Mouse (Mus musculus): Measurements from ENCODE around the gene Fam185a. TPM values are rescaled to one million over a fixed set of nuclear protein-coding genes. Genes with fewer than 3 reads are reported as not detected.

Fam185a gene
- polyA plus RNA-seq, 1 experiment: 2.6 TPM

DNA sequence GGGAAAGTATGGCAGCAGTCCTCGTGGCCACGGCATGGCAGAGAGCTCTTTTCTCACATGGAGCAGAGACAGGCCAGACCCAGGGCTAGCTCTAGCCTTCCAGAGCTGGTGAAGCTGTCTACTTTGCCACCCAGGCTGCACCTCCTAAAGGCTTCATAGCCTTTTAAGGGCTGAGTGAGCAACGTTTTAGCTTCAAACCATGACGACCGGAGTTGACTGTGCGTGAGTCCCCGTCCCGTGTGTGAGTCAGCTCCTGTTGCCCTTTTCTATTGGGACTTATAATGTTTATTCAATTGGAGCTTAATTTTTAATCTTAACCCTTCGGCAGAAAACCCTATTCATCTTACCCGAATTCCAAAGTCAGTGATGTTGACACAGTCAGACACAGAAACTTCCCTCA is 75.4 kb downstream of the Fam185a start:
- no peaks in the 10 kb centered on the region for H3K4me1 ChIP-seq (ENCODE audit: control insufficient read depth, insufficient read depth, low read length)
- H3K27me3 ChIP-seq (replicated peaks; ENCODE audit: control insufficient read depth, insufficient read depth, low read length): no peaks in the 10 kb centered on the region
- no peaks in the 10 kb centered on the region for H3K36me3 ChIP-seq (ENCODE audit: control insufficient read depth, insufficient read depth, low read length)
- no peak overlapping the region for H3K4me3 ChIP-seq (ENCODE audit: insufficient read depth, low read depth, low read length)
- TF ChIP-seq POLR2A (IDR thresholded peaks at IDR 0.05; ENCODE audit: low read depth, low read length): no peak
- no peak for TF ChIP-seq CTCF (conservative IDR thresholded peaks at IDR 0.05; ENCODE audit: insufficient read depth, insufficient read length, low read depth, low read length)
- 53% methylated on average over 10 of the region's 10 CpGs for WGBS
- DNase-seq: no peak
- no peak overlapping the region for H3K27ac ChIP-seq (ENCODE audit: insufficient read depth, low read depth, low read length)

- no peaks in the 10 kb centered on the region for H3K27me3 ChIP-seq (replicated peaks; ENCODE audit: control insufficient read depth, insufficient read depth, low read length)
- no peak overlapping the region for H3K27ac ChIP-seq (ENCODE audit: insufficient read depth, low read depth, low read length)
- no peaks in the 10 kb centered on the region for H3K36me3 ChIP-seq (ENCODE audit: control insufficient read depth, insufficient read depth, low read length)
- no peak for DNase-seq
- TF ChIP-seq CTCF (conservative IDR thresholded peaks at IDR 0.05; ENCODE audit: insufficient read depth, insufficient read length, low read depth, low read length) (no peak), POLR2A (IDR thresholded peaks at IDR 0.05; ENCODE audit: low read depth, low read length) (no peak)
- no peaks in the 10 kb centered on the region for H3K4me1 ChIP-seq (ENCODE audit: control insufficient read depth, insufficient read depth, low read length)
- 83% methylated on average over 2 of the region's 2 CpGs for WGBS
- H3K4me3 ChIP-seq (ENCODE audit: insufficient read depth, low read depth, low read length): no peak overlapping the region
These were observed 76.2 kb downstream of the Fam185a start for GRCm38 (mm10) chr5:21500941-21501340.

DNA sequence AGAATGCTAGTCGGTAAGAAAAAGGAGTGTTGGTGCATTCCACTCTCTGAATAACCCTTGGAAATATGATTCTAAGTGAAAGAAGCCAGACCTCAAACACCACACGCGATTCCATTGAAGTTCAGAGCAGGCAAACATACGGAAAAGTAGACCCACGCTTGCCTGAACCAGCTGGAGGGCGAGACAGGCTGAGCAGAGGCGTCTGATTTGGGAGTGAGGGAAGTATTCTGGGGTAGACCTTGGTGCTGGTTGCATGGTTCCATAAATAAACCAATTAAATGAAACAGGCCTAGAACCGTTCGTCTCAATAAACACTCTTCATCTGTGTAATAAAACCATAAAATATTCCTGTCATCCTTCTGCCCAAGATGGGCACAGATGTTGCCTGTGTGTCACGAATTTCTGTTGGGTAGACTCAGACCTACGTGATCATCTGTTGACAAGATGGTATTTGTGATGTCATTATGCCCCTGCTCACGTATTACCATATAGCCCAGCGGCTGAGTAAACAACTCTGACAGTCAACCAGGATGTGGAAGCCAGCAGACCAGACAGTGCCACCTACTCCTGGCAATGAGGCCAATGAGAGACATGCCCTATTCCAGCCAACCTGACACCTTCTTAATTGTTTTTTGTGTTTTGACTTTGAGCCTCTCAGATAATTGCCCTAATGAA is 78.3 kb downstream of the Fam185a start:
- Histone ChIP-seq H3K4me3 (ENCODE audit: insufficient read depth, low read depth, low read length) (no peak overlapping the region), H3K36me3 (ENCODE audit: control insufficient read depth, insufficient read depth, low read length) (no peaks in the 10 kb centered on the region), H3K27me3 (replicated peaks; ENCODE audit: control insufficient read depth, insufficient read depth, low read length) (no peaks in the 10 kb centered on the region), H3K27ac (ENCODE audit: insufficient read depth, low read depth, low read length) (no peak overlapping the region), H3K4me1 (ENCODE audit: control insufficient read depth, insufficient read depth, low read length) (no peaks in the 10 kb centered on the region)
- WGBS: 77% methylated on average over 13 of the region's 13 CpGs
- DNase-seq: no peak
- TF ChIP-seq CTCF (conservative IDR thresholded peaks at IDR 0.05; ENCODE audit: insufficient read depth, insufficient read length, low read depth, low read length) (no peak), POLR2A (IDR thresholded peaks at IDR 0.05; ENCODE audit: low read depth, low read length) (no peak)

GRCm38 (mm10) chr5:21505159-21505558 is 80.4 kb downstream of the Fam185a start:
- DNase-seq: no peak
- Histone ChIP-seq H3K4me1 (ENCODE audit: control insufficient read depth, insufficient read depth, low read length) (no peaks in the 10 kb centered on the region), H3K27ac (ENCODE audit: insufficient read depth, low read depth, low read length) (no peak overlapping the region), H3K36me3 (ENCODE audit: control insufficient read depth, insufficient read depth, low read length) (no peaks in the 10 kb centered on the region), H3K27me3 (replicated peaks; ENCODE audit: control insufficient read depth, insufficient read depth, low read length) (no peaks in the 10 kb centered on the region), H3K4me3 (ENCODE audit: insufficient read depth, low read depth, low read length) (no peak overlapping the region)
- TF ChIP-seq CTCF (conservative IDR thresholded peaks at IDR 0.05; ENCODE audit: insufficient read depth, insufficient read length, low read depth, low read length) (no peak), POLR2A (IDR thresholded peaks at IDR 0.05; ENCODE audit: low read depth, low read length) (no peak)
- 81% methylated on average over 8 of the region's 8 CpGs for WGBS

DNA sequence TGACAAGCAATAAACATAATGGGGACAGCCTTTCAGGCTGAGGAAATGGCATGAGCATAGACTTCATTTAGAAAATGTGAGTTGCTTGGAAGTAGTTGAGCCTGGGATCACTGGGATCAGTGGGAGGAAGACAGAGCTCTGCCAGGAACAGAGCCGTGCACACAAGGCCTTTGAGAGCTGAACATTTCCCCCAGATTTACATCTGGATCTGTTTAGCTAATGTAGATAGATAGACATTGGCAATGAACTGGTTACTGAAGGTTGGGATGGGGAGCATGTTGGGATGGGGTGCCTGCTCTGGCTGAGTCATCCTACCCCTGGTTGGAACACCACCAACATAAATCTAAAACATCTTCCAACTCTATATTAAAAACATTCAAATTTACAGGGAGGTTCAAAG is 82.1 kb downstream of the Fam185a start:
- no peaks in the 10 kb centered on the region for H3K4me1 ChIP-seq (ENCODE audit: control insufficient read depth, insufficient read depth, low read length)
- DNase-seq: no peak
- no peaks in the 10 kb centered on the region for H3K36me3 ChIP-seq (ENCODE audit: control insufficient read depth, insufficient read depth, low read length)
- H3K4me3 ChIP-seq (ENCODE audit: insufficient read depth, low read depth, low read length): no peak overlapping the region
- 74% methylated on average over 1 of the region's 1 CpGs for WGBS
- H3K27ac ChIP-seq (ENCODE audit: insufficient read depth, low read depth, low read length): no peak overlapping the region
- H3K27me3 ChIP-seq (replicated peaks; ENCODE audit: control insufficient read depth, insufficient read depth, low read length): no peaks in the 10 kb centered on the region
- TF ChIP-seq POLR2A (IDR thresholded peaks at IDR 0.05; ENCODE audit: low read depth, low read length) (no peak), CTCF (conservative IDR thresholded peaks at IDR 0.05; ENCODE audit: insufficient read depth, insufficient read length, low read depth, low read length) (no peak)

DNA sequence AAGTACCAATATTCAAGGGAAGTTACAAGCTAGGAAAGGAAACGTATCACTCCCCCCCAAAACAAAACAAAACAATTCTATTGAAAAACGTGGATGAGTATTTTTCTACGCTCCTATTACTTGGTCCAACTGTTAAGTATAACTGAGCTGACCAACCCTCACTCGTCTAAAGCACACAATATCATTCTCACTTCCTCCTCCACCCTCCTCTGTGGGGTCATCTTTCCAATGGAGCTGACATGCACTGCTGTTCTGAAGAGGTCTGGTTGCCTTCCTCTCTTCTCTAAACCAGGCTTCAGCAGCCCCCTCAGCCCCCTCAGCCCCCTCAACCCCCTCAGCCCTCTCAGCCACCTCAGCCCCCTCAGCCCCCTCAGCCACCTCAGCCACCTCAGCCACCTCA is 85.0 kb downstream of the Fam185a start:
- no peak for DNase-seq
- no peak for TF ChIP-seq CTCF (conservative IDR thresholded peaks at IDR 0.05; ENCODE audit: insufficient read depth, insufficient read length, low read depth, low read length)
- TF ChIP-seq POLR2A (IDR thresholded peaks at IDR 0.05; ENCODE audit: low read depth, low read length): no peak
- H3K27me3 ChIP-seq (replicated peaks; ENCODE audit: control insufficient read depth, insufficient read depth, low read length): no peaks in the 10 kb centered on the region
- no peaks in the 10 kb centered on the region for H3K4me1 ChIP-seq (ENCODE audit: control insufficient read depth, insufficient read depth, low read length)
- H3K4me3 ChIP-seq (ENCODE audit: insufficient read depth, low read depth, low read length): no peak overlapping the region
- no peak overlapping the region for H3K27ac ChIP-seq (ENCODE audit: insufficient read depth, low read depth, low read length)
- H3K36me3 ChIP-seq (ENCODE audit: control insufficient read depth, insufficient read depth, low read length): no peaks in the 10 kb centered on the region
- 49% methylated on average over 4 of the region's 4 CpGs for WGBS

GRCm38 (mm10) chr5:21513363-21513762 is 88.6 kb downstream of the Fam185a start:
- WGBS: 55% methylated on average over 10 of the region's 10 CpGs
- no peak for TF ChIP-seq CTCF (conservative IDR thresholded peaks at IDR 0.05; ENCODE audit: insufficient read depth, insufficient read length, low read depth, low read length)
- TF ChIP-seq POLR2A (IDR thresholded peaks at IDR 0.05; ENCODE audit: low read depth, low read length): no peak
- Histone ChIP-seq H3K27me3 (replicated peaks; ENCODE audit: control insufficient read depth, insufficient read depth, low read length) (no peaks in the 10 kb centered on the region), H3K27ac (ENCODE audit: insufficient read depth, low read depth, low read length) (no peak overlapping the region), H3K36me3 (ENCODE audit: control insufficient read depth, insufficient read depth, low read length) (no peaks in the 10 kb centered on the region), H3K4me3 (ENCODE audit: insufficient read depth, low read depth, low read length) (no peak overlapping the region), H3K4me1 (ENCODE audit: control insufficient read depth, insufficient read depth, low read length) (no peaks in the 10 kb centered on the region)
- no peak for DNase-seq
